Mouse (Mus musculus): ENCODE data around the gene Krtcap3. TPM values are rescaled to one million over a fixed set of nuclear protein-coding genes. Genes with fewer than 3 reads are reported as not detected.

The Krtcap3 gene
- total and polyA plus RNA-seq, 2 experiments from 2014 or later: 1.2 to 3.4 TPM

DNA sequence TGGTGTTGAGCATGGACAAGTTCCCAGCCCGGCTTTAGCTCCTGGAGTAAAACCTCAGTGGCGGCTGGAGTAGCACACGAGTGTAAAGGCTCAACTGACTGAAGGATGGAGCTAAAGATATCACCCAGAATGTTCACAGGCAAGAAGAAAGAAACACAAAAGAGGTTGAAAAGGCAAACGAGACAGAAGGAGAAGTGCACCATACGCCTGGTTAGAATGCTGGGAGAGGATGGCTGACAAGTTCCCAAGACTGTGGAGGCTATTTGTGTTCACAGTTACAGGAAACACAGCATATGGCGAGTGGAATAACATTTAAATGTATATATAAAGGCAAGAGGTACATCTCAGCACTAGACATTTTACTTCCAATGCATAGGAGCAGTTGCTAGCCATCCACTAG is 21.5 kb downstream of the Krtcap3 start:
- no peak overlapping the region for H3K4me2 ChIP-seq (ENCODE audit: low read depth, low read length, poor library complexity, severe bottlenecking)
- no peak for TF ChIP-seq CTCF (IDR thresholded peaks at IDR 0.05)
- WGBS: 89% methylated on average over 6 of the region's 6 CpGs
- no peak overlapping the region for H3K4me3 ChIP-seq (ENCODE audit: low read depth, low read length)
- ATAC-seq (ENCODE audit: low FRiP score) (no peak), DNase-seq (ENCODE audit: low spot score) (no peak)
- no peak overlapping the region for H3K27ac ChIP-seq (ENCODE audit: low read depth, low read length)
- peaks cover 50% of the 10 kb centered on the region for H3K36me3 ChIP-seq (ENCODE audit: insufficient read depth, low read length)
- no peaks in the 10 kb centered on the region for H3K9me3 ChIP-seq (ENCODE audit: low read length)
- no peak overlapping the region for H3K9ac ChIP-seq (replicated peaks; ENCODE audit: low read length, poor library complexity, severe bottlenecking)
- H3K27me3 ChIP-seq (ENCODE audit: insufficient read depth, low read length): no peaks in the 10 kb centered on the region
- no peaks in the 10 kb centered on the region for H3K4me1 ChIP-seq (ENCODE audit: insufficient read depth, low read length)

- Histone ChIP-seq H3K27ac (ENCODE audit: low read depth, low read length) (no peak overlapping the region), H3K9ac (replicated peaks; ENCODE audit: low read length, poor library complexity, severe bottlenecking) (no peak overlapping the region), H3K4me1 (ENCODE audit: insufficient read depth, low read length) (no peaks in the 10 kb centered on the region), H3K4me2 (ENCODE audit: low read depth, low read length, poor library complexity, severe bottlenecking) (no peak overlapping the region), H3K9me3 (ENCODE audit: low read length) (no peaks in the 10 kb centered on the region), H3K36me3 (ENCODE audit: insufficient read depth, low read length) (peaks cover 61% of the 10 kb centered on the region), H3K27me3 (ENCODE audit: insufficient read depth, low read length) (no peaks in the 10 kb centered on the region), H3K4me3 (ENCODE audit: low read depth, low read length) (no peak overlapping the region)
- no peak for TF ChIP-seq CTCF (IDR thresholded peaks at IDR 0.05)
- 86% methylated on average over 20 of the region's 20 CpGs for WGBS
- ATAC-seq (ENCODE audit: low FRiP score) (no peak), DNase-seq (ENCODE audit: low spot score) (no peak)
Observed at GRCm38 (mm10) chr5:31279245-31279988, 27.9 kb downstream of the Krtcap3 start.

GRCm38 (mm10) chr5:31288225-31288624 is 36.7 kb downstream of the Krtcap3 start:
- Histone ChIP-seq H3K36me3 (ENCODE audit: insufficient read depth, low read length) (peaks cover 36% of the 10 kb centered on the region), H3K27ac (ENCODE audit: low read depth, low read length) (no peak overlapping the region), H3K9me3 (ENCODE audit: low read length) (no peaks in the 10 kb centered on the region), H3K4me1 (ENCODE audit: insufficient read depth, low read length) (peaks cover 7% of the 10 kb centered on the region; the same call in 1 of the 2 replicates), H3K27me3 (ENCODE audit: insufficient read depth, low read length) (no peaks in the 10 kb centered on the region), H3K4me2 (ENCODE audit: low read depth, low read length, poor library complexity, severe bottlenecking) (no peak overlapping the region), H3K4me3 (ENCODE audit: low read depth, low read length) (no peak overlapping the region), H3K9ac (replicated peaks; ENCODE audit: low read length, poor library complexity, severe bottlenecking) (no peak overlapping the region)
- no peak for TF ChIP-seq CTCF (IDR thresholded peaks at IDR 0.05)
- no peak for DNase-seq (ENCODE audit: low spot score)
- no peak for ATAC-seq (ENCODE audit: low FRiP score)
- 82% methylated on average over 4 of the region's 4 CpGs for WGBS

DNA sequence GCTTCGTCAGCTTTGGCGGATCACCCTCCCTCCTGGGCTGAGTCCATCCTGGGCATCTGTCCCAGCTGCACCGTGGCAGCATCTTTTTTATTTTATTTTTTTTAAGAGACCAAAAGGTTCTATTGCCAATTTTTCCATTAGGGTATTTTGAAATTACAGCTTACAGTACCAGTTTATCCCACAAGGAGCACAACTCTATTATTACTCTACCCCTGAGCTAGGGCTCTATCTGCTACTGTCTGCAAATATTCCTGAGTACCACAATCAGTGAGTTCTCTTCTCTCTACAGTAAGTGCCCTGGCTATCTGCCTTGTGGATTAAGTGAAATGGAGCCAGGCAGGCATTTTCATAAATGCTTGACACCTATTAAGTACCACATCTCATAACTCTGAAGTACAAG is 37.2 kb downstream of the Krtcap3 start:
- peaks cover 7% of the 10 kb centered on the region; the same call in 1 of the 2 replicates for H3K4me1 ChIP-seq (ENCODE audit: insufficient read depth, low read length)
- peaks cover 32% of the 10 kb centered on the region for H3K36me3 ChIP-seq (ENCODE audit: insufficient read depth, low read length)
- ATAC-seq (ENCODE audit: low FRiP score) (no peak), DNase-seq (ENCODE audit: low spot score) (no peak)
- 85% methylated on average over 3 of the region's 3 CpGs for WGBS
- H3K4me2 ChIP-seq (ENCODE audit: low read depth, low read length, poor library complexity, severe bottlenecking): no peak overlapping the region
- no peak overlapping the region for H3K4me3 ChIP-seq (ENCODE audit: low read depth, low read length)
- no peaks in the 10 kb centered on the region for H3K27me3 ChIP-seq (ENCODE audit: insufficient read depth, low read length)
- no peaks in the 10 kb centered on the region for H3K9me3 ChIP-seq (ENCODE audit: low read length)
- TF ChIP-seq CTCF (IDR thresholded peaks at IDR 0.05): peak; percentile 16; the same call in 1 of the 2 replicates
- no peak overlapping the region for H3K9ac ChIP-seq (replicated peaks; ENCODE audit: low read length, poor library complexity, severe bottlenecking)
- H3K27ac ChIP-seq (ENCODE audit: low read depth, low read length): no peak overlapping the region

DNA sequence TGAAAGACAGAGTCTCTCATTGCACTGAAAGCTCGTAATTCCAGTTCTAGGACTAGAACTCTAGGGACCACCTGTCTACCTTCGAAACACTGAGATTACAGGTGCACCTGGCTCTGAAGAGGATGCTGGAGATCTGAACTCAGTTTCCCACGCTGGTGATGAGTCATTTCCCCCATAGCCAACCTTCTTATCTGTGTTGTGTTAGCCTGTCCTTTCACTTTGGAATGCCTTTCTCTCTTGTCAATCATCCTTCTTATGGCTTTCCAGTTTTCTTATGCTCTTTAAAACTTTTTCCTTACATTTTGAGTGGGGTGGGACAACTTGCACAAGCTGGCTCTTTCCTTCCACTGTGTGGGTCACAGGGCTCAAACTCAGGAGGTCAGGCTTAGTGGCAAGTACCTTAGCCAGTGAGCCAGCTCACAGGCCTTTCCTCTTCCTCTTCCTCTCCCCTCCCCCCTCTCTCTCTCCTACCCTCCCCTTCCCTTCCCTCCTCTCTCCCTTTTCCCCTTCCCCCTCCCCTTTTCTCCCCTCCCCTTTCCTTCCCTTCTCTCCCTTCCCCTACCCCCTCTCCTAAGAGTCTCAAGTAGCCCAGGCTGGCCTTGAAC is 38.2 kb downstream of the Krtcap3 start:
- H3K27ac ChIP-seq (ENCODE audit: low read depth, low read length): no peak overlapping the region
- H3K9ac ChIP-seq (replicated peaks; ENCODE audit: low read length, poor library complexity, severe bottlenecking): no peak overlapping the region
- DNase-seq (ENCODE audit: low spot score): no peak
- H3K36me3 ChIP-seq (ENCODE audit: insufficient read depth, low read length): peaks cover 25% of the 10 kb centered on the region
- H3K27me3 ChIP-seq (ENCODE audit: insufficient read depth, low read length): no peaks in the 10 kb centered on the region
- H3K4me1 ChIP-seq (ENCODE audit: insufficient read depth, low read length): peaks cover 15% of the 10 kb centered on the region; the same call in 1 of the 2 replicates
- no peak for ATAC-seq (ENCODE audit: low FRiP score)
- 81% methylated on average over 3 of the region's 3 CpGs for WGBS
- H3K9me3 ChIP-seq (ENCODE audit: low read length): no peaks in the 10 kb centered on the region
- peak overlapping the region; percentile 81 for H3K4me2 ChIP-seq (ENCODE audit: low read depth, low read length, poor library complexity, severe bottlenecking)
- no peak overlapping the region for H3K4me3 ChIP-seq (ENCODE audit: low read depth, low read length)
- TF ChIP-seq CTCF (IDR thresholded peaks at IDR 0.05): no peak

Data from midbrain, postnatal 0 days (tissue).